Mouse (Mus musculus): Measurements from ENCODE around the gene Syn3.
A peak's percentile ranks its signal among the peaks of the same experiment; 100 is the strongest.

Gene Syn3

DNA sequence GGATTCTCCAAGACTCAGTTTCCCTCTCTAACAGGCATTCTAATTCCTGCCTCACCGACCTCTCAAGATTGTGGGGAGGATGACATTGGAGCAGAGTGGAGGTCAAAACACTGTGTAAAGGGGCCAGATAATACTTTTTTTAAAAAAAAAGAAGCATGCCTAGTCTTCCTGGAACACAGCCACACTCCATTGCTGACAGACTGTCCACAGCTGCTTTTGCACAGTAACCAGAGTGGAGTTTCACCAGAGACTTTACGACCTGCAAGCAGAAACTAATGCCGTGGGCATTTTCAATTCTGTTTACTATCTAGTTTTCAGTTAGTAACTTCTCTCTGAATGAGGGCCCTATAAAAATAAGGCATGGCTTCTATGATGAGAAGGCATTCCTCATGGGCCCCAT is 297.7 kb downstream of the Syn3 start:
- no peak for DNase-seq

DNA sequence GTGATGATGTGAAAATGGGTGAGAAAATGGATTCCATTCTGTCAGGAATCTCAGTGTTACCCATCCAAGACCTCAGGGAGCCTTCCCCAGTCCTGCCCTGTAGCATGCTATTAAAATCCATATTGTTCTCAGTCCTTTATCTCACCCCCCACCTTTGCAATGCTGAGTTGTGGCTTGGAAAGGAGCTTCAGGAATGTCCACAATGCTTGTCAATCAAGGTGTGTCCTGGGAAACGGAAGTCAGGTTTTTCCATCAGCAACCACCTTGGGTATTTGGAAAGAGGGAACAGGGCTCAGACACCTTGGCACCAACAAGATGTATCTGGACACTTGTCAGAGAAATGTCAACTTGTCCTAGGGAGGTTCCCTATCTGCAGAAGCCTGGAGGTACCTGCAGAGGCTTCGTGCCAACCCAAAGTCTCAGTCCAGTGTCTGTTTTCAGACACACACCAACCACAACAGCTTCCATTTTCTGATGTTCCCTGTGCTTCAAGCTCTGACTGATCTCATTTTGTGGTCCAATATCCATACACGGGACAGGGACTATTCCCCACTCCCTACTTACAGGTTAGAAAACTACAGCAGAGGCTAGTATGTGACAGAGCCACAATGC is 302.2 kb downstream of the Syn3 start:
- no peak for DNase-seq

DNA sequence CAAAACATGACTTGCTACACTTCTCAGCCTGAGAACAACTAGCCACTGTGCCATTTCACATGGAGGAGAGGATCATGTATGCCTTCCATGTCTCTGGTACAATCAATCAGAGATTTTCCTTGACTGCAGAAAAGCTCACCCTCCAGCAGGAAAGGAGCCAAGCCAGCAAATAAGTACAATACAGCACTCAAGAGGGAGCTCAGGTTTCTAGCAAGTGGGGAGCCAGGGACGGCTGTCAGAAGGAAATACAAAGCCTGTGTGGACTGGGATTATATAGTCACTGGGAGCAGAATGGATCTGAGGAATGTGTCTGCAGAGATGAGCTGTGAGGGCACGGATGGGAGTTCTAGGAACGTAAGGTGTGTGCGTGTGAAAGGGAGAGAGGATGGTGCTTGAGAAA is 304.0 kb downstream of the Syn3 start:
- DNase-seq, result no peak

DNA sequence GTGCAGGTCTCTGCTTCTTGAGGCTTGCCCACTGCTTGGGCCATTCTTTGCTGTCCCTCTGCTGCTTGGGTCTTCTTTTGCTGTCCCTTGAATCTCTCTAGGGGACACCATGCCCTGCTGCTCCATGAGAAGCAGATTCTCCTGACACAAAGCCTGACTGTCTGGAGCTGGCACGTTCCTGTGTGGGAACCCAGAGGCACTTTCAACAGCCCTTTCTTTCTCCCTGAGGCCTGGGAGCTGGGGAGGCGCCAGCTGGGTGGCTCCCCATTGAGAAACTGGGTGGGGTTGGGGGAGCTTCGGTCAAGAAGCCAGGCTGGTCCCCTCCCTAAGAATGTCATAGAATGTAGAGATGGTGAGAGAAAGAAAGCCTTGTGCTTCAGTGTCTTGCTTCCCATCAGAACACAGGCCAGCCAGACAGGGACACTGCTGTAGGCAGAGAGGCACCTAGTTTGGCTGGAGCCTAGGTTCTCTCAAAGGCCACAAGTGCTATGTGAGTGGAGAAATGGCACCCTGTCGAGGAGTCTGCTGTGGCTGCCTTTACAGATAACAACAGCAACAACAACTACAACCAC is 304.7 kb downstream of the Syn3 start:
- DNase-seq, result no peak

DNA sequence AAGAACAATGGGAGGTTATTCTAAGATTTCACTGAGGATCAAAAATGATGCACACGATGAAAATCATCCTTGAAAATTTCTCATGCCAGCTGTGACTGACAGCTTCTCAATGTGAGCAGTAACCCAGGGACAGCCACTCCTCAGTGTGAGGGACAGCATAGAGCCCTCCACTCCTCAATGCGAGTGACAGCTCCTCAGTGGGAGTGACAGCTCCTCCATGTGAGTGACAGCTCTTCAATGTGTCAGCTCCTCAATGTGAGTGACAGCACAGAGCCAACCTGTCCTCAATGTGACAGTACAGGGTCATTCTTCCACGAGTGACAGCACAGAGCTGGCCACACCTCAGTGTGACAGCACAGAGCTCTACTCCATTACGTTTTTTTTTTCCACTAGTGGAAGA is 310.1 kb downstream of the Syn3 start:
- no peak for DNase-seq

DNA sequence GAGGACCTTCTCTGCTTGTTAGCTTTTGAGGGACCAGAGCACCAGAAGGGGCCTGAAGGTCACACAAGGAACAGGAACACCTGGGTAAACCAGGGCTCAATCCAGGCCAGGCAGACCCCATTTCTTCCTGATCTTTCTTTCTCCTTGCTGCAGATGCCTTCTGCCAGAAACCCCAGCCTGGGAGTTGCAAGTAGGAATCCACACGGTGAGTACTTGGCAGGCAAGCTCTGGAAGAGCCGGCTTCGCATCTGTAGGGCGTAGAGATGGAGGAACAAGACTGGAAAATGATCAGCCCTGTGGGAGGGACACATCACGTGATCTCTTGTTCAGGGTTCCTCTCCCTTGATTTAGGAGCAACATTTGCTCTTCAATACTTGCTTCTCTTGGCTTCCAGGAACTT is 310.8 kb downstream of the Syn3 start:
- no peak for DNase-seq

DNA sequence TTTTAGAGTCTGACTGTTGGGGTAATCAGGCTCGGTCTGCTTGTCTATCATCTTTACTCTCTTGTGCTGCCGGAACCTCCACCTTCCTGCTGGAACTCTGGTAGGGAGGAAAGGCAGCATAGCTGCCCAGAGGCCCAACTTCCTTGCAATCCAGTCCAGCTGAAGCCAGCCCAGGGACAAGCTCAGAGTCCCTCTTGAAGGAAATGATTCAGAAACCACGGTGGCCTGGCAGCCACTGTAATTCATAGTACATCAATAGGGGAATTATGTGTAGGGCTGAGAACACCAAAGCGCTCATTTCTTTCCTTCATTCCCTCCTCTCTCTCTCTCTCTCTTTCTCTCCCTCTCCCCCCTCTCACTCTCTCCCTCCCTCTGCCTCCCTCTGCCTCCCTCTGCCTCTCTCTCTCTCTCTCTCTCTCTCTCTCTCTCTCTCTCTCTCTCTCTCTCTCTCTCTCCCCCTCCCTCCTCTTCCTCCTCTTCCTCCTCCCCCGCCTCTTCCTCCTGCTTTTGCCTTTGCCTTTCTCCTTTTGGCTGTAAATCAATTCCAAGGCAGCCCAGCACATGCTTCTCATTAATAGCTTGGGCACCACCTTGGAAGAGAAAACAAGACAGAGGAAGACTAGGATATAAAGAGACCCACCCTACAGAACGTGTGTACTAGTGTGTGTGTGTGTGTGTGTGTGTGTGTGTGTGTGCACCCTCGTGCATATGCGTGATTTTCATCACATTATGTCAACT is 315.4 kb downstream of the Syn3 start:
- DNase-seq, result no peak

DNA sequence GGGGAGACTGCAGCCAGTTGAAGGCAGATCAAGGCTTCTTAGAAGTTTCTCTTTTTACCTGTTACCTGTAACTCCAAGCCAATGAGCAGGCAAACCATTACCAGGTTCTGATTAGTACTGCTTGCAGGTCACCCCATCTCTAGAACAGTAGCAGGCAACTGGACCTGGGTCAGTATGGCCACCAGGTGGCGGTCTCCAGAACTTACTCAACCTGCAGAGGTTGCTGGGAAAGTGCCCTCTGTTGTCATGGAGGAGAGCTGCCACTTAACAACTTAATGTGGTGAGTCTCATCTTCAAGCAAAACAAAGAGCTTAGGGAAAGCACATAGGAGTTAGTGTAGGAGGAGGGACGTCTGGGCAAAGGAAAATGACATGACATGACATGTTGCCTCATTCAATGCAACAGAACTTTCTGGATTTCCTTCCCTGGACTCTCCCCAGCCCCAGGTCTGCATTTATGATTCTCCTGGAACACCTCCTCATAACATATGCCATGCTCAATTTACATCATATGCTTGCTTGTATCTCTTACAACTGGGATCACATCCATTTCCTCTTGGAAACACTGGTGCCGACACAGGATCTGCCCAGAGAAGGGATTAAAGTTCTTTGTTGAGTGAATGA is 316.4 kb downstream of the Syn3 start:
- peak; percentile 60 for DNase-seq

DNA sequence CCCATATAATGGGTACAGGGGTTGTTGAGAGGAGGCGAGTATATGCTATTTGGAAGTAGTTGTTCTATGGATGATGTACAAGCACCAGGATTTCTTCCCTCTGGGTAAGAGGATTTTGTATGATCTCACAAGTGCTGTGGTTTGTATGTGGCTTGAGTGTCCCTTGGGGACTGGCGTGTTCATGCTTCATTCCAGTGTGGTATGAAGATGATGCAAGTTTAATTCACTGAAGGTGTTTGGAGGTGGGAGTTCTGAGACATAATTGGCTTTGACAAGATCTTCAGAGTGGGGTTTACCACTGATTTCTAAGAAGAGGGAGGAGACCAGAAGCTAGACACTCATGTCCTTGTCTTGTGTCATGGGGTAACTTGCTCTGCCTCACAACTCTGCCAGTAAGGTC is 322.3 kb downstream of the Syn3 start:
- no peak for DNase-seq

DNA sequence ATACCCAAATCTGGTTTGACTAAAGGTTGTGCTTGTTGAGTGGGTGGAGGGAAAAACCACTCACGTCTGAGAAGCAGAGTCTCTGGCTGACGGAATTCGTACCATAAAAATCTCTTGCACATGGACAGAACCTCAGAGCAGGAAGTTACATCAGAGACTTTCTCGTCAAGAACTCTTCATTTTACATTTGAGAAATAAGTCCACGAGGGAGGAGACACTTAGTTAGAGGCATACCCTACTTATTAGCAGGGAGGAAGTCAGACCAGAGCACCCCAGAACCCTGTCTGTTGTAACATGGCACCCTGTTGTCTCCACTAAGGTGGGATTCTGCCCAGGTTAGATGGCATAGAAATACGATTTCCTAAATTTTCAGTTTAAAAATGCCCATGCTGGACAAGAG is 324.7 kb downstream of the Syn3 start:
- DNase-seq, result no peak

DNA sequence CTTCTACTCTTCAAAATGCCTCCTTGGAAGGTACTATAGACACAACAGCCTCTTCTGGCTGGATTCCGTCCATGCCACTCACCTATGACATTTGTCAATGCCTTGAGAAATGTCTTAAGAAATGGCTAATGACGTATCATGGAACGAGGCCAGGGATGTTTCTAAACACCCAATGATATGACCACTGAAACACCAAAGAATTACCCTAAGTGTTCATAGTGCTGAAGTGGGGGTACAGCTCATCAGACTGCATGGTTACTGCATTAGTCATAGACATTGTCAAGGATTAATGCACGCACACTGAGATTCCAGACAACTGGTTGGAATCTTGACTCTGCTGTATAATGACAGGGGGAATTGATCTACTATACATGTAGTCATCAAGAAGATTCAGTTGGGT is 325.4 kb downstream of the Syn3 start:
- no peak for DNase-seq

DNA sequence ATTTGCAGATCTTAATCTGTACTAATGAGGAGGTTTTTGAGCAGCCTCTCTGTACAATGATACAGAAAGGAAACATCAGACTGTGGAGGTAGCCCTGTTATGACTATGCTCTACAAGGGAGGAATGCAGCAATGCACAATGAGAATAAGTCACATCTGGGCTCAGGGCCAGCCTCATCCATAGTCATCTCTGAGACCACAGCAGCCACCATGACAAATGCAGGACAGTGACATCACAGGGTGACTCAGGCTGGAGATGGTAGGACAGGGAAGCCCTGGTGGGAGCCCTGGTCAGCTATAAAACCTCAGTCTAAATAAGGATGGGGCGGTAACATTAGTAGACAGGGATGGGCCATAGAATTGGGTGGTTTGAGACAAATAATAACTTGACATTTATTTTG is 327.4 kb downstream of the Syn3 start:
- no peak for DNase-seq

DNA sequence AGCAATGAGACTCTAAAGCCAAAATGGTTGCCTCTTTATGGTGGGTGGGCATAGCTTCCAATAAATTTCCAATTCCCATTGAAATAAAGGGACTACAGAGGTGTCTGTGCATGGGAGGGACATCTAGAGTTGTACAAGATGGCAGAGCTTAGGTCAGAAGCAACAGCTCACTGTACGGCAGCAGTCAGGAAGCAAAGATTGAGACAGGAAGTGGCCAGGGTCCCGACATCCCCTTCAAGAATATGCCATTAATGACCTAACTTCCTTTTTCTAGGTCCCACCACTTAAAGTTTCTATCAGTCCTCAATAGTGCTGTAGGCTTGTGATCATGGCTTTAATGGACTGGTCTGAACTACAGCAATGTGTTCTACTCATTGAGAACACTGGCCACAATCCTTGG is 330.6 kb downstream of the Syn3 start:
- no peak for DNase-seq

DNA sequence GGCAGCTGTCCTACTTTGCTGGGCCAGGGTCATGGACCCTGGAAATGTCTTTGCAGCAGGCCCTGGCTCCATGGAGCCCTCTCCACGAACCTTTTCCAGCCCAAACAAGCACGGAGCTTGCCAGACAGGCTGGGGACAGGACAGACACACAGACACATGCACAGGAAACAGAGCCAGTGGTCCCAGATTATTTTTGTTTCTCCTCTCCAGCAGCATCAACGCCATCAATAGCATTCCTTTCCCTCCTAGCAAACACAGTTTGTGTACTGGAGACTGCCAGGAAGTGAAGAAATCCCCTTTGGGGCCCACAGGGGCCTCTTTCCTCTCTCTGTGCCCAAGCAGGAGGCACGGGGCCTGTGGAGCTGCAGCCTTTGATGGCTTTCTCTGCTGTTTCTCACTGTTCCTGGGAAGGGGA is 331.8 kb downstream of the Syn3 start:
- peak; percentile 20 for DNase-seq

DNA sequence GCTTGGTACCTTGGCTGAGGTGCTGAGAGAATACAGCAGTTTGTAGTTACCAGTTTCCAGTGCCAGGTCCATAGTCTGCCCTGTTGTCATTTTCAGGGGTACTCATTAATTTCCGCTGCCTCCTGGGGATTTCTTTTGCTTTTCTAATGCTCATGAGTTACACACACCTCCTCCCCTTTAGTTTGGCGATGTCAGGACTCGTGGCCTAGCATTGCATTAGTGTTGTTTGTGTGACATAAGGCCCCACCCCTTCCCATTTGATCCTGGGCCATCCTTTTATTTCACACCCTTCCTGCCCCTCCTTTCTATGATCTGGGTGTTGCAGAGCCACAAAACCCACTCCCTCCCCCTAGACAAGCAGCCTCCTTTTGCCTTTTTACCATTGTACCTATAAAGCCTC is 334.6 kb downstream of the Syn3 start:
- DNase-seq, result no peak

DNA sequence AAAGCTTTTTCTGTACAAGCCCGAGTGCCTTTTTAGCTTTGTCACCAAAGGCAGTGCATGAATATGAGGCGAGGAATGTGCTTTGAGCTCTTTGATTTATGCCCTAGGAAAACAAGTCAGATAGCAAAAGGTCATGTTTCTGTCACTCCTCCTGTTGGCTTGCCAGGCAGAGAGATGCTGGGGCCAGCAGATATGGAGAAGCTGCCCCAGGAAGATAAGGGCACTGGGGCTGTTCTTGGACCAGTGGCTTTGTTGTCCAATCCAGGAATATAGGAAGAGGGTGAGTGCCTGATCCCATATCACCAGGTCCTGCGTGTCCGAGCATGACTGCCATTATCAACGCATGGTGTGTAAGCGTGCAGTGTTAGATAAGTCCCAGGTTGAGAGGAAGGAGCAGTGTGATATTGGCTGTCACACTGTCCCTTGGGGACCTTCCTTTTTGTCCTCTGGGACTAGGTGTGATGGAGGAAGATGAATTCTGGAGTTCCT is 336.9 kb downstream of the Syn3 start:
- DNase-seq, result peak; percentile 21

DNA sequence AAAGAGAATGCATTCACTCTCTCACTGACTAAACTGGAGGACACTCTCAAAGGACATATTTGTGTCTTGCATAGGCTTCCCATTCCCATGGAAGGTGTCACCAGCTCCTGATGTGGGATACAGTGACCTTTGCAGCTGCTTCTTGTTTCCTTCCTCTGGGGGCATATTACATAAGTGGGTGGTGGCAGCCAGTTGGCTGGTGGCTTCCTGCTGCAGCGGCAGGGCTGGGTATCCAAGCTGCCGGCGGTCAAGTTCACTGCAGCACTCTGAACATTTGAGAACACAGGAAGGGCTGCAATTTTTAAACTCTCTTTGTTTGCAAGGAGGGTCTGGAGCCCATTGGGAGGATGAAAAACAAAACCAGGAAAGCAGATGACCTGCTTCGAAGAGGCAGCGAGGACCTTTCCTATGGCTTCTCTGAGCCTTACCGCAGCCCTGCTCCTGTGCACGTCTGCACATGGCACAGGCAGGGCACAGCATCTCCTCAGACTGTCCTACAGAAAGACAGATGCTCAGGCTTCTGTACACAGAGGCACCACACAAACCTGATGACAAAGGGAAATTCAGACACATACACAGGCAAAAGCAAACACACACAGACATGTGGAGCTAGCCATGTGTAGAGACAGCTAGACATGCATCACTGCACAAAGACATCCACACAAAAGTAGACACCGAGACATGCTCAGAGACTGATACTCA is 340.3 kb downstream of the Syn3 start:
- DNase-seq, result no peak

DNA sequence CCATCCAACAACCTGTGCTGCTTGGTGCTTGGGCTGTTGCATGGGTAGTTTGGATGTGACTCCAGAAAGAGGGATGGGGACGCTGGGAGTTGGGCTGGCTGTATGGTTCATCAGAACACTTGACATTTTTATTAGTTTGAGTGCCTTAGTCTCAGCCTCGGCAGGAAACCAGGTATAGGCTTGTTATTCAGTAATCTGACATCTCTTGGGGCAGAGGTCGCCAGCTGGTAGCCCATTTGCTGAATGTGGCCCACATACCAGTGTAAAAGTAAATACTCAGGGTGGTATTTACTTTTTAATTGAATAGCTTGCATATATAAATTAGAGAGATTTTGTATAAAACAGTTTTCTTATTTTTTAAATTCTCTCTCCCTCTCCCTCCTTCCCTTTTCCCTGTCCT is 343.4 kb downstream of the Syn3 start:
- DNase-seq, result no peak

DNA sequence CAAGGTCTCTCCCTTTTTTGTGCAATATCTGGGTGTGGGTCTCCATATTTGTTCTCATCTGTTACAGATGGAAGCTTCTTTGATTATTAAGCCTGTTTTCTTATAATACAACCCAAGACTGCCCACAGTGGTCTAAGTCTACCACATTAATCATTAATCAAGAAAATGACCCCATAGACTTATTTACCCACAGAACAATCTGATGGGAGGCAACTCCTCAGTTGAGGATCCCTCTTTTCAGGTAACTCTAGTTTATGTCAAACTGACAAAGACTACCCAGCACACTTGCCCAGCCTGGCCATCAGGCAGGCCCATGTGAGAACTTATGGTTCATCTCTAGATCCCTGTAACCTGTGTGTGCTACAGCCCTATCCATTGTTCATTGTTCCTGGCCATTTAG is 345.5 kb downstream of the Syn3 start:
- DNase-seq, result no peak

DNA sequence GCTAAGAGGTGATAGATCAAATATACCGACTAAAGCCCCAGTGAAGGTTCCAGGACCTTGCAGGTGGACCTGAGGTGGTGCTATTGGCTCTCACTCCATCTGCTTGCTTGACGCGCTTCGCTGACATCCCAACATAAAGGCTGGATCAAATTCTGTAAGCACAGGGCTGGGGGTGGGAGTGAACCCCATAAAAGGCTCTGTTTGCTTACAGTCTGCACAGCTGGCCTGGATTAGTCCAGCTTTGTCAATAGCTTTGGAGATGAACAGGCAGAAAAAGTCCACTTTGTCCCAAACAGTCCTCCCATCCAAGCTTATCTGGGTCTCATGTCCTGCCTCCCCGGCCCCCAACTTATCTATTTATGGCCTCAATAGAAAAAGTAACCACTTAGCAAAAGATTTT is 347.3 kb downstream of the Syn3 start:
- no peak for DNase-seq

DNA sequence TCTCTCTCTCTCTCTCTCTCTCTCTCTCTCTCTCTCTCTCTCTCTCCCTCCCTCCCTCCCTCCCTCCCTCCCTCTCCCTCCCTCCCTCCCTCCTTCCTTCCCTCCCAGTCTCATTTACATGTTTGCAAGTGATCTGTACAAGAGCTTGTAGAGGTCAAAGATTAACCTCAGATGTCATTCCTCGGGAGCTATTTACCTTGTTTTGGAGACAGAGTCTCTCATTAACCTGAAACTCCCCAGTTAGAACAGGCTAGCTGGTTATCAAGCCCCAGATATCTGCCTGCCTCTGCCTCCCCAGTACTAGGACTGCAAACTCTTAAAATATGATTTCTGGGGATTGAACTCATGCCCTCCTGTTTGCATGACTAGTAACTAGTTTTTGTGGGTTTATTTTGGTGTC is 348.6 kb downstream of the Syn3 start:
- no peak for DNase-seq

DNA sequence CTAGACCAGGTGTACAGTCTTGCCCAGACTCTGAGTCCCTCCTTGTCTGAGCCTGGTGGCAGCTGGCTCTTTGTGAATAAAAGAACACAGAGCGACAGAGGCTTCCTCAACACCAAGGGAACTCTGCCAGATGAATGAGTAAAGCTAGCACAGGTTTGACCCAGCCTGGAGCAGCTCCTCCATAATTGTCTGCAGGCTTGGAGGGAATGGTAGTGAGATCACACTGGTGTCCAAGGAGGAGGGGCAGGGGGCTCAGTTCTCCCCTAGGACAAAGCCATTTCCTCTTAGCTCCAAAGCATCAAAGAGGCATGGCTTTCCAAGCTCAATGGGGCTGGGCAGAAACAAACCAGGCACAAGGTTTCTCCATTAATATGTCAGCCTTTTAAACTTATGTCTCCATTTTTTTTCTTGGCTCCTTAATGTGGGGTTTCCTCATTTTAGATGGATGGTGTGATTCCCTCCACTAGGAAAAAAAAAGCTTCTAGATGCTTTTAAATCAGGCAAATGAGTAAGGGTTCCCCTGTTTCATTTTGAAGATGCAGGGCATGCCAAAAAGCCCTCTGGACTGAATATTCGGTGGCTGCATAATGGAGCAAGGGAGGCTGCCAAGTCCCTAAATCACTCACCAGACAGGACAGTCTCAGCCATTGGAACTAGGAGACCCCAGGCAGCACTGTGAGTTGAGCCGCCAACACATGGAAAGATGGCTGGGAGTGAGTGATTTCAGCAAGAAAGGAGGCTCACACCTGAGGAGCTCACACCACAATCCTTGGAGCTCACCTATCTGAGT is 349.5 kb downstream of the Syn3 start:
- no peak for DNase-seq
